Mouse (Mus musculus): Measurements from ENCODE around the gene Atp2c1.

GRCm38 (mm10) chr9:105379533-105380145, 147.5 kb downstream of the Atp2c1 start:
- no peak for TF ChIP-seq CTCF (IDR thresholded peaks at IDR 0.05; ENCODE audit: borderline replicate concordance, insufficient read depth, low read depth, low read length)
- no peak for TF ChIP-seq POLR2A (IDR thresholded peaks at IDR 0.05; ENCODE audit: borderline replicate concordance, insufficient read depth, low read length)
